Mouse (Mus musculus) limb, embryonic 12.5 days (tissue): ENCODE measurements around the gene Cacna1g. TPM values are rescaled to one million over a fixed set of nuclear protein-coding genes. Genes with fewer than 3 reads are reported as not detected.
"Not testable (repeated sequence)": the region's sequence is repeated elsewhere in the genome, so short reads cannot be mapped to it uniquely, and the experiment has no call there.

Experiments
- ATAC-seq: fragments of 200-750 bp; cut with Nextera tagmentation; 2 replicates; pipeline ENCODE4 v1.8.0; 2017; ENCODE audit warnings: low read depth, moderate TSS enrichment; ENCODE audit not compliant: insufficient number of reproducible peaks, insufficient read depth, low FRiP score, low TSS enrichment
- H3K27ac ChIP-seq: fragments of 300-500 bp; sonication (generic); 2 replicates; pipeline ENCODE4 v1.5.1; 2016; ENCODE audit warnings: mild to moderate bottlenecking, moderate library complexity
- H3K27me3 ChIP-seq: fragments of 300-500 bp; sonication (generic); 2 replicates; pipeline ENCODE4 v1.6.1; 2016; ENCODE audit warnings: mild to moderate bottlenecking, moderate library complexity
- H3K36me3 ChIP-seq: fragments of 300-500 bp; sonication (generic); 2 replicates; pipeline ENCODE4 v1.6.1; 2016; ENCODE audit warnings: mild to moderate bottlenecking, moderate library complexity
- H3K4me1 ChIP-seq: fragments of 300-500 bp; sonication (generic); replicated peaks from 2 replicates; pipeline ENCODE4 v1.6.1; 2016
- H3K4me2 ChIP-seq: fragments of 300-500 bp; sonication (generic); 2 replicates; pipeline ENCODE4 v1.6.1; 2016; ENCODE audit warnings: mild to moderate bottlenecking, moderate library complexity
- H3K4me3 ChIP-seq: fragments of 300-500 bp; sonication (generic); replicated peaks from 2 replicates; pipeline ENCODE4 v1.5.1; 2016; ENCODE audit warnings: mild to moderate bottlenecking
- H3K9ac ChIP-seq: fragments of 300-500 bp; sonication (generic); replicated peaks from 2 replicates; pipeline ENCODE4 v1.6.1; 2016; ENCODE audit warnings: mild to moderate bottlenecking, moderate library complexity
- H3K9me3 ChIP-seq: fragments of 300-500 bp; sonication (generic); 2 replicates; pipeline ENCODE4 v1.6.1; 2016; ENCODE audit warnings: mild to moderate bottlenecking, moderate library complexity
- WGBS: fragments of 180-500 bp; shearing (Covaris S2); methylation state at CpG from one replicate; pipeline ENCODE4 v1.1.7; 2016; 5-methylcytosine and 5-hydroxymethylcytosine counted together
- polyA plus RNA-seq: library from polyadenylated mRNA; unstranded; fragments of >200 nt; fragmentation: Nextera tagmentation; extraction: Ambion mirVana; gene quantifications from 2 replicates; pipeline ENCODE4 v1.2.1, GENCODE M21; 2016

The Cacna1g gene
- polyA plus RNA-seq, 1 experiment from 2014 or later: 25.5 TPM

DNA sequence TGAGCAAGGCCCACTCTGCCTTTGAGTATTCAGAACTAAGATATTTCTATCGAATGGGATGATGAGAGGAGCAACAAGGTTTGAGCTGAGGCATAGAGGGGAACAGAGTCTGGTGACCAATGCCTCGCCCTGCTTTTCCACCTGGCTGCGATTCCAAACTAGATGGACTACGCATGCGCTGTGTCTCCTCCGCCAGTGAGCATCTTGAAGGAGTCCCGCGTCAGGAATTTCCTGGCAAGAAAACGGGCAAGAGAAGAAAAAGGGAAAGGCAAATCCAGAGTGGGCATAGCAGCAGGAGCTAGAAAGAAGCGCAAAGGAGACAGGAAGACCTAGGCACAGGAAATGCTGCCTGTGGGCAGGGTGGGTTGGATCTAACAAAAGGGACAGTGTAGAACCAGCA is 70.2 kb downstream of the Cacna1g start:
- Histone ChIP-seq H3K27ac (no peak overlapping the region), H3K4me3 (no peak overlapping the region), H3K9ac (no peak overlapping the region), H3K36me3 (peaks cover 3% of the 10 kb centered on the region), H3K4me2 (no peak overlapping the region), H3K9me3 (no peaks in the 10 kb centered on the region), H3K27me3 (no peaks in the 10 kb centered on the region), H3K4me1 (peaks cover 44% of the 10 kb centered on the region)
- WGBS: 77% methylated on average over 10 of the region's 10 CpGs
- no peak for ATAC-seq

- WGBS: 88% methylated on average over 5 of the region's 5 CpGs
Measured at GRCm38 (mm10) chr11:94402731-94403130, 71.3 kb downstream of the Cacna1g start.

GRCm38 (mm10) chr11:94402029-94402428 is 72.0 kb downstream of the Cacna1g start:
- 85% methylated on average over 4 of the region's 4 CpGs for WGBS
- ATAC-seq, H3K9ac ChIP-seq, H3K4me3 ChIP-seq, H3K36me3 ChIP-seq, H3K27me3 ChIP-seq, H3K27ac ChIP-seq, H3K9me3 ChIP-seq, H3K4me2 ChIP-seq: not testable (repeated sequence)
- peaks cover 32% of the 10 kb centered on the region for H3K4me1 ChIP-seq

More at GRCm38 (mm10) chr11:94402731-94403130, 71.3 kb downstream of the Cacna1g start:
- H3K27ac ChIP-seq: no peak overlapping the region
- no peak for ATAC-seq
- H3K4me3 ChIP-seq: no peak overlapping the region
- H3K27me3 ChIP-seq: no peaks in the 10 kb centered on the region
- H3K9ac ChIP-seq: no peak overlapping the region
- no peaks in the 10 kb centered on the region for H3K9me3 ChIP-seq
- H3K36me3 ChIP-seq: no peaks in the 10 kb centered on the region
- H3K4me2 ChIP-seq: no peak overlapping the region
- peaks cover 39% of the 10 kb centered on the region for H3K4me1 ChIP-seq

DNA sequence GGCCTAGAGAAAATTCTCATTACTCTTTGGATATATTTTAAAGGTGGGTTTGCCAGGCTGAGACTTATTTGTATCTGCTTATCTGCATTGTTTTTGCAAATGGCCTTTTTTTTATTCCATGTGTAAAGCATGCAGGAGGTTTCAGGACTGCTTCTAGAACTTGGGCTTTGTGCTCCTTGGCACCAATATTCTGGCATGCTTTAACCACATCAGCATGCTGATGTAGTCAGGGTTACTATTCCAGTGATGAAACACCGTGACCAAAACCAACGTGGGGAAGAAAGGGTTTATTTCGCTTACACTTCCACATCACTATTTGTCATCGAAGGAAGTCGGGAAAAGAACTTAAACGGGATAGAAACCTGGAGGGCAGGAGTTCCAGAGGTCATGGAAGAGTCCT is 73.0 kb downstream of the Cacna1g start:
- WGBS: 74% methylated on average over 6 of the region's 6 CpGs
- no peak overlapping the region for H3K27ac ChIP-seq

DNA sequence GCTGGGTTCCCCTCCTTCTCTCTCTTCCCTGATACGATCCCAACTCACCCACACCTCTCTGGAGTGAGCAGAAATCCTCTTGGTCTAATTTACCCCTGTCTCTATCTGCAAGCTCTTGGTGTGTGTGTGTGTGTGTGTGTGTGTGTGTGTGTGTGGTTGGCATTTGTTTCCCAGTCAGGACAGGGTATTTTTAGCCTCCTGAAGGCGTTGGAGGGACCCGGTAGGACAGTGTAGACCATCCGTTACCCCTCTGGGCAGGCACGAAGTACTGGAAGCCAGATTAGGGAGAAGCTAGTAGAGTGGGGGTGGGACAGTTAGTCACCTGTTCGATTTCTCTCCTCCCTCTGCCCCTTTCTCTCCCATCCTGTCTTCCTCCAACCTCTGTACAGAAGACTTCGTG is 79.9 kb downstream of the Cacna1g start:
- Histone ChIP-seq H3K36me3 (no peaks in the 10 kb centered on the region), H3K9ac (no peak overlapping the region), H3K27ac (no peak overlapping the region), H3K27me3 (peaks cover 28% of the 10 kb centered on the region), H3K4me2 (no peak overlapping the region), H3K4me3 (no peak overlapping the region), H3K4me1 (peaks cover 10% of the 10 kb centered on the region; the same call in 1 of the 2 replicates), H3K9me3 (no peaks in the 10 kb centered on the region)
- 86% methylated on average over 7 of the region's 7 CpGs for WGBS
- no peak; the same call in 1 of the 2 replicates for ATAC-seq

More for the DNA sequence above, 73.0 kb downstream of the Cacna1g start:
- no peaks in the 10 kb centered on the region for H3K36me3 ChIP-seq
- no peak overlapping the region for H3K4me3 ChIP-seq
- peaks cover 22% of the 10 kb centered on the region for H3K4me1 ChIP-seq
- no peak for ATAC-seq
- no peak overlapping the region for H3K9ac ChIP-seq
- H3K4me2 ChIP-seq: no peak overlapping the region
- no peaks in the 10 kb centered on the region for H3K27me3 ChIP-seq
- no peaks in the 10 kb centered on the region for H3K9me3 ChIP-seq

DNA sequence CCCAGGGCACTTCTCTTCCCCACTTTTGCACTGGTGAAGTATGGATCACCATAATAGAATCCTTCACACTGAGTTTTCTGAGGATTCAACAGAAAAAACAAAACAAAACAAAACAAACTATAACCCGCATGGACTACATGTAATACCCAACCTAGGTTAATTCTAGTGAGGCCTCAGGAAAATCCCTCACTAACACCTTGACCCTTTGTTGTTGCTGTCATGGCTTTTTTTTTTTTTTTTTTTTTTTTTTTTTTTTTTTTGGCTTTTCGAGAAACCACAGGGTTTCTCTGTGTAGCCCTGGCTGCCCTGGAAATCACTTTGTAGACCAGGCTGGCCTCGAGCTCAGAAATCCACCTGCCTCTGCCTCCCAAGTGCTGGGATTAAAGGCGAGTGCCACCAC is 80.5 kb downstream of the Cacna1g start:
- H3K27me3 ChIP-seq: peaks cover 28% of the 10 kb centered on the region
- not testable (repeated sequence) for H3K9ac ChIP-seq, H3K4me3 ChIP-seq, H3K36me3 ChIP-seq, H3K4me2 ChIP-seq, ATAC-seq, H3K4me1 ChIP-seq, H3K9me3 ChIP-seq, H3K27ac ChIP-seq
- 87% methylated on average over 4 of the region's 4 CpGs for WGBS

GRCm38 (mm10) chr11:94392672-94393109 is 81.3 kb downstream of the Cacna1g start, which contains the start of gene Abcc3:
Gene Abcc3 (minus strand): TSS chr11:94392997.
- whole genome bisulfite sequencing: 8% methylated on average over 20 of the region's 20 CpGs
- peak within 1 kb of the TSS; percentile 42; the same call in 1 of the 2 replicates for H3K9ac ChIP-seq
- H3K27ac ChIP-seq: no peak within 1 kb of the TSS
- no peaks in the 10 kb centered on the region for H3K9me3 ChIP-seq
- H3K4me3 ChIP-seq: peak within 1 kb of the TSS; percentile 36
- peaks cover 15% of the 10 kb centered on the region for H3K4me1 ChIP-seq
- peak within 1 kb of the TSS; percentile 57 for H3K4me2 ChIP-seq
- no peak for ATAC-seq
- peaks cover 28% of the 10 kb centered on the region for H3K27me3 ChIP-seq
- H3K36me3 ChIP-seq: no peaks in the 10 kb centered on the region

- Histone ChIP-seq H3K4me1 (peaks cover 17% of the 10 kb centered on the region), H3K36me3 (no peaks in the 10 kb centered on the region), H3K9ac (no peak overlapping the region), H3K9me3 (no peaks in the 10 kb centered on the region), H3K27ac (no peak overlapping the region), H3K27me3 (peaks cover 28% of the 10 kb centered on the region), H3K4me2 (no peak overlapping the region), H3K4me3 (no peak overlapping the region)
- 91% methylated on average over 10 of the region's 10 CpGs for WGBS
- ATAC-seq: no peak
Measured at GRCm38 (mm10) chr11:94391661-94392060, 82.3 kb downstream of the Cacna1g start.

- peaks cover 25% of the 10 kb centered on the region for H3K4me1 ChIP-seq
- 93% methylated on average over 6 of the region's 6 CpGs for WGBS
- H3K9me3 ChIP-seq: no peaks in the 10 kb centered on the region
- ATAC-seq: no peak
- H3K4me3 ChIP-seq: no peak overlapping the region
- no peaks in the 10 kb centered on the region for H3K36me3 ChIP-seq
- H3K9ac ChIP-seq: no peak overlapping the region
- H3K27ac ChIP-seq: no peak overlapping the region
- no peak overlapping the region for H3K4me2 ChIP-seq
- peaks cover 28% of the 10 kb centered on the region for H3K27me3 ChIP-seq
Measured at GRCm38 (mm10) chr11:94390825-94391224, 83.2 kb downstream of the Cacna1g start.

DNA sequence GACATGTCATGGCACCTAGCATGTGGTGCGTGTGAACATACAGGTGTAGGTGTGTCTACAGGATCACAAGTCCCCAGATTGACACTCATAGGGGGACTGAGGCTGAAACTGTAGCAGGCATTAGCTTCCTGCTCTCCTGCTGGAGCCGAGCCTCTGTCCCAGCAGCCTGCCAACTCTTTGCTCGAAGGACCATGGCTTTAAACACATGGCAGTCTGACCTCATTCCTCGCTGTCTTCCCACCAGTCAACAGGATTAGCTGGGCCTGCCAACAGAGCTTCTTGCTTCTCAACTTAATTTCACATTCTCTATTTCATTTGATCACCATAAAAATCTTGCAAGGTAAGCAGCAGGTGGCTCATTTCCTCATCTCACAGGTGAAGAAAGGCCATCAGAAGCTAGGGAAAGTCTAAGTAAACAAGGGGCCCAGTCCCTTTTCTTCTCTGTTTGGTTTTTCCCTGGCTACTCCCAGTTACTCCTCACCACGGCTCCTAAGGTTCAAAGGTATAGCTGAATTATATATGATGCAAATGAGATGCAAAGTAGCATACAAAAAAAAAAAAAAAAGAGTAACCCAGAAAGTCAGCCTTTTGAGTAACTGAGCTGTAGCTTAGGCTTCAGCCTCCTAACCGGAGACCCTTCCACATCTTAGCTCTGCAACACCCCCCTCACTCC is 84.1 kb downstream of the Cacna1g start:
- ATAC-seq: no peak
- 80% methylated on average over 6 of the region's 6 CpGs for WGBS
- H3K4me1 ChIP-seq: peaks cover 27% of the 10 kb centered on the region

DNA sequence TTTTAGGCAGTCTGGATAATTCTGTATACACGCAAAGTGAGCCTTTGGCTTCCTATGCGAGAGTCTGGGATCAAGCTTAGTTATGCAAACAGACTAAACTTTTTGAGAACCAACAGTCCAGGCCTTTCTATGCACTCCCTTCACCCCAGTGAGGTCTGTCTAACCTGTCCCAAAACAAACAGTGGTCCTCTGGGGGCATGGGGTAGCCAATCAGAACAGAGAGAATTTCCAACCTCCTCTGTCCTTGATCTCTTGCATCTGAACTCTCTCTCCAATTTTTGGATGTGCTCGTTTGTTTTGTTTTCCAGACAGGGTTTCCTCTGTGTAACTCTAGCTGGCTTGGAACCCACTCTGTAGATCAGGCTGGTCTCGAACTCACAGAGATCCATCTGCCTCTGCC is 85.0 kb downstream of the Cacna1g start:
- no peak overlapping the region for H3K9ac ChIP-seq
- peaks cover 25% of the 10 kb centered on the region for H3K27me3 ChIP-seq
- no peak overlapping the region for H3K27ac ChIP-seq
- no peak overlapping the region for H3K4me3 ChIP-seq
- H3K4me2 ChIP-seq: no peak overlapping the region
- H3K36me3 ChIP-seq: no peaks in the 10 kb centered on the region
- WGBS: 83% methylated on average over 4 of the region's 4 CpGs
- no peak for ATAC-seq
- H3K9me3 ChIP-seq: no peaks in the 10 kb centered on the region
- H3K4me1 ChIP-seq: peaks cover 27% of the 10 kb centered on the region

More for the DNA sequence above, 84.1 kb downstream of the Cacna1g start:
- Histone ChIP-seq H3K4me2 (no peak overlapping the region), H3K36me3 (no peaks in the 10 kb centered on the region), H3K27ac (no peak overlapping the region), H3K9ac (no peak overlapping the region), H3K27me3 (peaks cover 28% of the 10 kb centered on the region), H3K4me3 (no peak overlapping the region), H3K9me3 (no peaks in the 10 kb centered on the region)

- H3K36me3 ChIP-seq: no peaks in the 10 kb centered on the region
- 58% methylated on average over 4 of the region's 4 CpGs for WGBS
- H3K4me1 ChIP-seq: peaks cover 24% of the 10 kb centered on the region
- no peak overlapping the region for H3K9ac ChIP-seq
- no peak overlapping the region for H3K4me2 ChIP-seq
- no peaks in the 10 kb centered on the region for H3K9me3 ChIP-seq
- no peak for ATAC-seq
- no peak overlapping the region for H3K27ac ChIP-seq
- no peak overlapping the region for H3K4me3 ChIP-seq
- H3K27me3 ChIP-seq: peaks cover 16% of the 10 kb centered on the region
Measured at GRCm38 (mm10) chr11:94387756-94388155, 86.2 kb downstream of the Cacna1g start.
